Mouse (Mus musculus): ENCODE measurements at regions not wholly inside any gene's neighbourhood (a gene's known extent, or its start where the extent isn't known, plus 50 kb on each side); places are given as distances from the start of the nearest gene placed in this dataset.

DNA sequence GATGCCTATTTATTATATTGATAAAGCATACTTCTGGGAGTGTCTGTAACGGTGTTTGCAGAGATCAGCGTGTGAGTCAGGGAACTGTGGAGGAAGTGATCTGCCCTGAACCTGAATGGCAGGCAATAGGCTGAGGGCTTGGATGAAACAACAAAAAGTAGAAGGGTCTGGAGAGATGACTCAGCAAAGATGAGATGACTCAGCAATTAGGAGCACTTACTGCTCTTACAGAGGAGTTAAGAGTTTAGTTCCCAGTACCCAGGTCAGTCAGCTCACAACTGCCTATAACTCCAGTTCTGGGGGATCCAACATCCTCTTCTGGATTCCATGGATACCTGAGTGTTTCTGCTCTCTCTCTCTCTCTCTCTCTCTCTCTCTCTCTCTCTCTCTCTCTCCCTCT, 277.6 kb downstream of the 3100002H09Rik start:
- Histone ChIP-seq H3K4me2 (ENCODE audit: low read depth) (no peak overlapping the region), H3K9me3 (ENCODE audit: control insufficient read depth, low read length) (no peaks in the 10 kb centered on the region), H3K27me3 (ENCODE audit: control insufficient read depth, insufficient read depth, low read length) (no peaks in the 10 kb centered on the region), H3K36me3 (ENCODE audit: control insufficient read depth, insufficient read depth, low read length) (no peaks in the 10 kb centered on the region), H3K9ac (ENCODE audit: low read length) (no peak overlapping the region), H3K4me1 (ENCODE audit: control insufficient read depth, insufficient read depth, low read length) (no peaks in the 10 kb centered on the region), H3K4me3 (ENCODE audit: low read depth, low read length) (no peak overlapping the region), H3K27ac (ENCODE audit: low read depth, low read length) (no peak overlapping the region)
- ATAC-seq (ENCODE audit: insufficient read depth, low FRiP score, low TSS enrichment): no peak
- 84% methylated on average over 2 of the region's 2 CpGs for whole genome bisulfite sequencing
- DNase-seq (ENCODE audit: low spot score): no peak

DNA sequence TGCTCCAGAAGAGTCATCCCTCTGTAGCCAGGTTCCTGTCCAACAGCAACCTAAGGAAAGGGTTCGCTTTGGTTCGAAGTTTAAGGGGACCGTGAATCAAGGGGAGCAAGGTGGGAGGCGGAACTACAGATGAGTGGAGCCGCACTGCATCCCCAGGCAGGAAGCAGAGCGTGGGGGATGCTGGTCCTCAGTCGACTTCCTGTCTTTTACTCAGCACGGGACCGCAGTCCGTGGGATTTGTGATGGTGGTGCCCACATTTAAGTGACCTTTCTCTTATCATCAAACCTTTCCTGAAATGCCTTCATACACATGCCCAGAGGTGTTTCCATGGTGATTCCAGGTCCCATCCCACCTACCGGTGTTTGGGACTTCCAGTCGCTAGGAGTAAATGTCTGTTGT, 278.2 kb downstream of the 3100002H09Rik start:
- DNase-seq (ENCODE audit: low spot score) (no peak), ATAC-seq (ENCODE audit: insufficient read depth, low FRiP score, low TSS enrichment) (no peak)
- Histone ChIP-seq H3K27me3 (ENCODE audit: control insufficient read depth, insufficient read depth, low read length) (no peaks in the 10 kb centered on the region), H3K4me1 (ENCODE audit: control insufficient read depth, insufficient read depth, low read length) (no peaks in the 10 kb centered on the region), H3K9ac (ENCODE audit: low read length) (no peak overlapping the region), H3K27ac (ENCODE audit: low read depth, low read length) (no peak overlapping the region), H3K36me3 (ENCODE audit: control insufficient read depth, insufficient read depth, low read length) (no peaks in the 10 kb centered on the region), H3K9me3 (ENCODE audit: control insufficient read depth, low read length) (no peaks in the 10 kb centered on the region), H3K4me3 (ENCODE audit: low read depth, low read length) (no peak overlapping the region), H3K4me2 (ENCODE audit: low read depth) (no peak overlapping the region)
- WGBS: 93% methylated on average over 12 of the region's 12 CpGs

DNA sequence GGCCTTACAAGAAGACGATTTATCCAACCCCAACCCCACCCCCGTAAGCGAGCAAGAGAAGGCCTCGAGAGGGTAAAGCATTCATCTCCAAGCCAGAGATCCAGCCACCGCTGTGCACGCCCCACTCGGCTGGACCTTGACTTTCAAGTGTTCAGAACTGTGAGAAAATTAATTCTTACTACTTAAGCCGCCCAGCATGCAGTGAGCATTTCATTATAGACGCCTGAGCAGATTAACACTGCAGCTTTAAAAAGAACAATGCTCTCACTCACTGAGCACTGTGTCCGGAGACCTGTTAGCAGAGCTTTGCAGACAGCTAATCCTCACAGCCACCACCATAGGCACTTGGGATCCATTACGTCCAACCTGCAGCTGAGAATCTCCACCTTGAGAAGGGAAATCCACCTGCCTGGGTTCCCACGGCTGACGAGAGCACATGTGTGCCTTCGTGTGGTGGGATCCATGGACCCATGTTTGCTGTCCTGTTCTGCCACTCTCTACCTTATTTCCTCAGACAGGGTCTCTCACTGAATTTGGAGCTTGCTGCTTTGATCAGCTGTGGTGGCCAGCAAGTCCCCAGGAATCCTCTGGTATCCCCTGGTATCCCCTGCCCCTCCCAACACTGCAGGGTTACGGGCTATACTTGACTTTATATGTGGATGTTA, 281.4 kb downstream of the 3100002H09Rik start:
- Histone ChIP-seq H3K27ac (ENCODE audit: low read depth, low read length) (no peak overlapping the region), H3K36me3 (ENCODE audit: control insufficient read depth, insufficient read depth, low read length) (no peaks in the 10 kb centered on the region), H3K4me2 (ENCODE audit: low read depth) (no peak overlapping the region), H3K4me1 (ENCODE audit: control insufficient read depth, insufficient read depth, low read length) (no peaks in the 10 kb centered on the region), H3K27me3 (ENCODE audit: control insufficient read depth, insufficient read depth, low read length) (no peaks in the 10 kb centered on the region), H3K9ac (ENCODE audit: low read length) (no peak overlapping the region), H3K4me3 (ENCODE audit: low read depth, low read length) (no peak overlapping the region), H3K9me3 (ENCODE audit: control insufficient read depth, low read length) (no peaks in the 10 kb centered on the region)
- DNase-seq (ENCODE audit: low spot score) (no peak), ATAC-seq (ENCODE audit: insufficient read depth, low FRiP score, low TSS enrichment) (no peak)
- WGBS: 66% methylated on average over 15 of the region's 15 CpGs

DNA sequence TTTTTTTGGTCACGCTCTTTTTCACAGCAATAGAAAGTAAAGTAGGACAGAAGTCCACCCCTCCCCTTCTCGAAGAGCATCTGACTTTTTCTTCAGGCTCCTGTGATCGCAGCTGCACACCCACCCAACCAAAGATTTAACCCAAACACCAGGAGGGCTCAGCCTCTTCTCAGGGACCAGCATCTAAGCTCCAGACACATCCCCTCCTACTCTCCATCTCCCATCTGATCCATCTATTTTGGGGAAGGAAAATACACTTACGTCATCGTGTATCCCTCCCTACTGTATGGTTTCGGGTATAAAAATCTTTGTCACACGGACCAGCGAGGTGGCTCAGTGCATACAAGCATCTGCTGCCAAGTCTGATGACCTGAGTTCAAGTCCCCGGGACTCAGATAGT, 284.3 kb downstream of the 3100002H09Rik start:
- H3K4me3 ChIP-seq (ENCODE audit: low read depth, low read length): no peak overlapping the region
- H3K27me3 ChIP-seq (ENCODE audit: control insufficient read depth, insufficient read depth, low read length): no peaks in the 10 kb centered on the region
- no peak overlapping the region for H3K27ac ChIP-seq (ENCODE audit: low read depth, low read length)
- no peaks in the 10 kb centered on the region for H3K9me3 ChIP-seq (ENCODE audit: control insufficient read depth, low read length)
- 91% methylated on average over 9 of the region's 9 CpGs for WGBS
- H3K4me1 ChIP-seq (ENCODE audit: control insufficient read depth, insufficient read depth, low read length): no peaks in the 10 kb centered on the region
- no peaks in the 10 kb centered on the region for H3K36me3 ChIP-seq (ENCODE audit: control insufficient read depth, insufficient read depth, low read length)
- DNase-seq (ENCODE audit: low spot score): no peak
- ATAC-seq (ENCODE audit: insufficient read depth, low FRiP score, low TSS enrichment): no peak
- no peak overlapping the region for H3K9ac ChIP-seq (ENCODE audit: low read length)
- no peak overlapping the region for H3K4me2 ChIP-seq (ENCODE audit: low read depth)

DNA sequence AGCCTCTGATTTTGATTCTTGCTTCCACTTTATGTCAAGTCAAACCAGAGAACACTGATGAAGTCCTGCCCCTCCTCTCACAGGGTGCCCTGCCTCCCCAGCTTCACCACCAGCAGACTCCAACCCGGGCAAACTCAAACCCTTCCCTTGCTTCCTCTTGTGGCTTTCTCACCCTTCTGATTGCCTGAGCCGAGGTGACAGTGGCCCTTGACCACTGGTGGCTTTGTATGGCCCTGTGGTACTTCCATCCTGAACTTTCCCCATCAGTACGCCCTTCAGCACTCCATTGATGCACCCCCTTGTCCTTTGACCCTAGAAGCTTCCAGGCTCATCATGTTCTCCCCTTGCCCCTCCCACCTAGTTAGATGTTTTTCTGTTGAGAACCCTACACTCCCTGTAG, 287.0 kb downstream of the 3100002H09Rik start:
- no peak overlapping the region for H3K4me3 ChIP-seq (ENCODE audit: low read depth, low read length)
- H3K9me3 ChIP-seq (ENCODE audit: control insufficient read depth, low read length): no peaks in the 10 kb centered on the region
- no peak overlapping the region for H3K9ac ChIP-seq (ENCODE audit: low read length)
- WGBS: 73% methylated on average over 3 of the region's 3 CpGs
- ATAC-seq (ENCODE audit: insufficient read depth, low FRiP score, low TSS enrichment) (no peak), DNase-seq (ENCODE audit: low spot score) (no peak)
- no peaks in the 10 kb centered on the region for H3K36me3 ChIP-seq (ENCODE audit: control insufficient read depth, insufficient read depth, low read length)
- H3K27me3 ChIP-seq (ENCODE audit: control insufficient read depth, insufficient read depth, low read length): no peaks in the 10 kb centered on the region
- H3K4me2 ChIP-seq (ENCODE audit: low read depth): no peak overlapping the region
- no peak overlapping the region for H3K27ac ChIP-seq (ENCODE audit: low read depth, low read length)
- no peaks in the 10 kb centered on the region for H3K4me1 ChIP-seq (ENCODE audit: control insufficient read depth, insufficient read depth, low read length)

DNA sequence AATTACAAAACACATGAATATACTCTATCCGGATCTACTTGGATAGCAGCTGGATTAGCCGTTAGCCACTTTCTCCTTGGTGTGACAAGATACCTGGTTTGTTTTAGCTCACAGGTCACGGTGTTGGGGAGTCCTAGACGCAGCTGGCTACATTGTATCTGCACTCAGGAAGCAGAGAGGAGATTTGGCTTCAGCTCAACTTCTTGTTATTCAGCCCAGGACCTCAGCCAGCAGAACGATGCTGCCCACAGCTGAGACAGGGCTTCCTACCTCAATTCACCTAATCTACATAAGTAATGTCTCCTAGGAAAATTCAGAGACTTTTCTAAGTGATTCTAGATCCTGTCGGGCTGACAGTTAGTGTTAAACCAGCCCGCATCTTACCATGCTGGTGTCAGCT, 289.4 kb downstream of the 3100002H09Rik start:
- ATAC-seq (ENCODE audit: insufficient read depth, low FRiP score, low TSS enrichment) (no peak), DNase-seq (ENCODE audit: low spot score) (no peak)
- 68% methylated on average over 7 of the region's 7 CpGs for WGBS
- Histone ChIP-seq H3K27me3 (ENCODE audit: control insufficient read depth, insufficient read depth, low read length) (no peaks in the 10 kb centered on the region), H3K27ac (ENCODE audit: low read depth, low read length) (no peak overlapping the region), H3K9me3 (ENCODE audit: control insufficient read depth, low read length) (no peaks in the 10 kb centered on the region), H3K9ac (ENCODE audit: low read length) (no peak overlapping the region), H3K36me3 (ENCODE audit: control insufficient read depth, insufficient read depth, low read length) (no peaks in the 10 kb centered on the region), H3K4me3 (ENCODE audit: low read depth, low read length) (no peak overlapping the region), H3K4me2 (ENCODE audit: low read depth) (no peak overlapping the region), H3K4me1 (ENCODE audit: control insufficient read depth, insufficient read depth, low read length) (no peaks in the 10 kb centered on the region)

DNA sequence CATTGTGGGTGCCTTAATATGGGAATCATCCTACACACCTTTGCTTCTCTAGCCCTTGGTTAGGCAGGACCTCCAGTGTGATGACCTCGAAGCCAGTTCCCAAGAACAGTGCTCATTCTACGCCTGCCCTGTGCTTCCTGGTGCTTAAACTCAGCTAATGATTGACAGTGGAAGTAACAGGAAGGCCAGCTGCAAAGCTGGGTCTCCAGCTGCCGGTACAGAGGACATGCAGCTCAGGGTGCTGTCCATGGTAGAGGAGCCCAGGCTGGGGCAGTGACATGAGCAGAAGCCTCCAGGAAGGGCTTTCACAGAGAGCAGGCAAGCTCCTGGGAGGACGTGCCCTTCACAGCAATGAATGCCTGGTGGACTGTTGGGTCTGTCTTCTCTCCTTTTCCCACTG, 293.6 kb downstream of the 3100002H09Rik start:
- H3K4me2 ChIP-seq (ENCODE audit: low read depth): no peak overlapping the region
- no peaks in the 10 kb centered on the region for H3K36me3 ChIP-seq (ENCODE audit: control insufficient read depth, insufficient read depth, low read length)
- H3K4me1 ChIP-seq (ENCODE audit: control insufficient read depth, insufficient read depth, low read length): no peaks in the 10 kb centered on the region
- no peak overlapping the region for H3K4me3 ChIP-seq (ENCODE audit: low read depth, low read length)
- H3K27me3 ChIP-seq (ENCODE audit: control insufficient read depth, insufficient read depth, low read length): no peaks in the 10 kb centered on the region
- ATAC-seq (ENCODE audit: insufficient read depth, low FRiP score, low TSS enrichment) (no peak), DNase-seq (ENCODE audit: low spot score) (peak; percentile 50)
- no peaks in the 10 kb centered on the region for H3K9me3 ChIP-seq (ENCODE audit: control insufficient read depth, low read length)
- H3K9ac ChIP-seq (ENCODE audit: low read length): no peak overlapping the region
- WGBS: 37% methylated on average over 4 of the region's 4 CpGs
- no peak overlapping the region for H3K27ac ChIP-seq (ENCODE audit: low read depth, low read length)

DNA sequence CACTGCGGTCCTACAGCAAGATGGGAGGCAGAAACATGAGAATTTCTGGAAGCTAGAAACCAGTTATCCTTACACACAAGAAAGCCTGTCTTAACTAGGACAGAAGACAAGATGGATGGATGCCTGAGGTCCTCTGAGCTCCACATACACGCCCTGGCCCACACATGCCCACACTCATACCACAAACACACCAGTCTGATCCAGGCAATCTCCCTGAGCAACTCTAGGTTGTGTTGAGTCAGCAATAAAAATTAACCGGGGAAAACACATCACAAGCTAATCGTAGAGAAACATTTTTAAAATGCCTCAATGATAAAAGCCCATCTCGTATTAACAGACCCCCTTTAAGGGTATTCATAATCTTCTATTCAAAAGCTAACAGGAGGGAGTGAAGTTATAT, 298.9 kb downstream of the 3100002H09Rik start:
- ATAC-seq (ENCODE audit: insufficient read depth, low FRiP score, low TSS enrichment) (no peak), DNase-seq (ENCODE audit: low spot score) (no peak)
- no peak overlapping the region for H3K9ac ChIP-seq (ENCODE audit: low read length)
- H3K9me3 ChIP-seq (ENCODE audit: control insufficient read depth, low read length): no peaks in the 10 kb centered on the region
- no peak overlapping the region for H3K4me2 ChIP-seq (ENCODE audit: low read depth)
- H3K27ac ChIP-seq (ENCODE audit: low read depth, low read length): no peak overlapping the region
- H3K4me1 ChIP-seq (ENCODE audit: control insufficient read depth, insufficient read depth, low read length): peaks cover 4% of the 10 kb centered on the region; the same call in 1 of the 2 replicates
- no peaks in the 10 kb centered on the region for H3K27me3 ChIP-seq (ENCODE audit: control insufficient read depth, insufficient read depth, low read length)
- no peaks in the 10 kb centered on the region for H3K36me3 ChIP-seq (ENCODE audit: control insufficient read depth, insufficient read depth, low read length)
- WGBS: 82% methylated on average over 5 of the region's 5 CpGs
- H3K4me3 ChIP-seq (ENCODE audit: low read depth, low read length): no peak overlapping the region

DNA sequence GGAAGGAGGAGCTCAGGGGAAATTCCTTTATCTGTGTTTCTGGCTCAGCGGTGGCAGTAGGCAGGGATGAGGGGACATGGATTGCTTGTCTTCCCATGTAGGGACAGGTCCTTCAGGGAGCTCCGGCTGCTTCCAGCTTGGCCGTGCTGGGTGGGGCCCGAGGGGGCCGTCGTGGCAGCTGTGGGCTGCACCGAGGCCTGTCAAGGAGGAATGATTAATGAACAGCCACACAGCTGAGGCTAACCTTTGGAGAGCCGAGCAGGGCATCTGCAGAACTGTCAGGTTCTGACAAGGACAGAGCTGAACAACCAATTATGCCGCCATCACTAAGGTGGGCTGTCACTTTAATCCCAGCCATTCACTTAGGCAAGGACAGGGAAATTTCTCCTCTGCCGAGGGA, 300.0 kb downstream of the 3100002H09Rik start:
- Histone ChIP-seq H3K4me1 (ENCODE audit: control insufficient read depth, insufficient read depth, low read length) (peaks cover 7% of the 10 kb centered on the region; the same call in 1 of the 2 replicates), H3K4me3 (ENCODE audit: low read depth, low read length) (no peak overlapping the region), H3K27me3 (ENCODE audit: control insufficient read depth, insufficient read depth, low read length) (no peaks in the 10 kb centered on the region), H3K9me3 (ENCODE audit: control insufficient read depth, low read length) (no peaks in the 10 kb centered on the region), H3K27ac (ENCODE audit: low read depth, low read length) (no peak overlapping the region), H3K9ac (ENCODE audit: low read length) (no peak overlapping the region), H3K4me2 (ENCODE audit: low read depth) (no peak overlapping the region), H3K36me3 (ENCODE audit: control insufficient read depth, insufficient read depth, low read length) (no peaks in the 10 kb centered on the region)
- DNase-seq (ENCODE audit: low spot score) (peak; percentile 53), ATAC-seq (ENCODE audit: insufficient read depth, low FRiP score, low TSS enrichment) (no peak)
- WGBS: 20% methylated on average over 10 of the region's 10 CpGs
